Mouse (Mus musculus): ENCODE measurements around the gene Map3k9. TPM values are rescaled to one million over a fixed set of nuclear protein-coding genes. Genes with fewer than 3 reads are reported as not detected.

Map3k9 gene
- total RNA-seq, 4 experiments from 2014 or later = 0.09 to 0.26 (median 0.18) TPM

DNA sequence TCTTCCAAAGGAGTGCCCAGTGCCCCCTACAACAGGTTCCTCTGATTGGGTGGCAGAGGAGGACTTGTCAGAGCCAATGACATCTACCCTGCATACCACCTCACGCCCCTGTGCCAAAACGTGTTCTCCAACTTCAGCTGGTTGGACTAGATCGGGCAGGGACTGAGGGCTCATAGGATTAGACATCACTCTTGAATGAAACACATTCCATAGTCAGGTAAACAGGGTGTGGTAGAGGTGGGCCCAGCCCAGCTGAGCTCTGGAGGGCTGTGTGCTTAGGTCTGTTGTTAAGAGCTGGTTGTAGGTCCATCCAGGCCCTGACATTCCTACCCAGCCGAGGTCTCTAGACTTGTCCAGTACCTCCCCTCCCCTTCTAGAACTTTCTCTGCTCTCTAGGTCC is 68.4 kb downstream of the Map3k9 start:
- no peak for DNase-seq (ENCODE audit: low spot score)

DNA sequence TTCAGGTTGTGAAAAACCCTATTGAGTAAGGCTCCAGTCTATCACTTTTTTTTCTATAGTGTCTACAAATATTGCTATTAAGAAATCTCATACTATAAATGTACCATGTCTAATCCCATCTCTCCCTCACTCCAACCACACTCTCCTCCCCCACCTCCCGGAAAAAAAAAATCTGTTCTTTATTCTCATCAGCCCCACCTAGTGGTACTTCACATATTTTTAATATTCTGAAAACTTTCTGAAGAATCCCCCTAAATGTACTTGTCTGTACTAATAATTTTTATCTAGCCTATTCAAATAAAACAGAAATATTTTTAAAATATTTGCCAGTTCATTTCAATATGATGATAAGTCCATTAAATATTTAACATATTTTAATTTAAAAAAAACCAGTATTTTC is 78.1 kb downstream of the Map3k9 start:
- no peak for DNase-seq (ENCODE audit: low spot score)

DNA sequence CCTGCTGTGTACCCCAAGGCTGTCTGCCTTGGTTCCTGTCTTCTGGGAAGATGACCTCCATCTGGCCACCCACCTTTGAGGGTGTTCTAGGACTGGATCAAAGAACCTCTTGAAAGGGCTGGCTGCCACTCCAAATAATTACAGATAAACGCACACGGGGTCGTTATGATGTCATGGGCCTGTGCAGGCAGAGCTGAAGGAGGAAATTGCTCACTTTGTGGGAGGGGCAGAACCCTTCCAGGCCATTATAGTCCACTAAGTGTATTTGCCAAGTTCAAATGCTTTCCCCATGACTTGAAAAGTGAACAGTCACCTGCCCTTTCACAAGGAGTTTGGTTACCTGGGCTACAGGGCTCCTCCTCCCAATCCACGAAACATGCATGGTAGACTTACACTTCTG is 83.0 kb downstream of the Map3k9 start:
- DNase-seq (ENCODE audit: low spot score) = no peak

DNA sequence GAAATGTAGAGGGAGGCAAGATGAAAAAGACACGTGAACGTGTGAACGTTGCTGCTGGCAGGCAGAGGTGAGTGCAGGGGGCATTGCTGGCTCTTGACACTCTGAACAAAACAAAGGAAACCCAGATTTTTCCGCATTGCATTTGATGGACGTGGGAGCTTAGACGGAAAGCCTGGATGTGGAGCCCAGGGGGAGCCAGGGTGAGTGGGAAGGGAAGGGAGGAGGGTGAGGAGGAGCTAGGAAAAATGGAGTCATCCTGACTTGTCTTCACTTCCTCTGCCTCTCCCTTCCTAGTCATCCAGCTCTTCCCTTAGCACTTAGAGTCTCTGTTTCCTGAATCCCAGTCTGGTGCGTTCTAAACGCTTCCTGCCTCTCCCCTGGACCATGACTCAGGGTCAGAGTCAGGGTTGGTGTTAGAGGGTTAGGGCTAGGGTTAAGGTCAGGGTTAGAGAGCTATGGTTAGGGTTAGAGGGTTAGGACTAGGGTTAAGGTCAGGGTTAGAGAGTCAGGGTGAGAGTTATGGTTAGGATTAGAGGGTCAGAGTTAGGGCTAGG is 89.7 kb downstream of the Map3k9 start:
- DNase-seq (ENCODE audit: low spot score) = peak; percentile 13

DNA sequence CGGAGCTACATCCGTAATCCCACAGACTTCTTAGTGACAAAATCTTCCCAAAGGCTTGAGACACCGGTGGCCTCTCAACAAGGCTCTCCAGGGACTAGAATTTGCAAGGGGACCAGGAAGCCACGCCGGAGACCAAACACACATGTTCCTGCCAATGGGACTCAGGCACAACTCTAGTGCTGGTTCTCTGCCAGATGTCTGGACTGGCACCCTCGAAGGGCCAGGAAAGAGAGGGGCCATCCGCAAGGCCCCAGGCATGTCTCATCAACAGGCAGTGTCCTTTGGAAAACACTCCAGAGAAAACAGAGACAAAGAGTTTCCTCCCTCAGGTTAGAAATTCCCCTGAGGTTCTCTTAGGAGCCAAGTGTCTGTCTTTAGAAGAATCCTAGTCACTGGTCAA is 90.2 kb downstream of the Map3k9 start:
- peak; percentile 5 for DNase-seq (ENCODE audit: low spot score)

DNA sequence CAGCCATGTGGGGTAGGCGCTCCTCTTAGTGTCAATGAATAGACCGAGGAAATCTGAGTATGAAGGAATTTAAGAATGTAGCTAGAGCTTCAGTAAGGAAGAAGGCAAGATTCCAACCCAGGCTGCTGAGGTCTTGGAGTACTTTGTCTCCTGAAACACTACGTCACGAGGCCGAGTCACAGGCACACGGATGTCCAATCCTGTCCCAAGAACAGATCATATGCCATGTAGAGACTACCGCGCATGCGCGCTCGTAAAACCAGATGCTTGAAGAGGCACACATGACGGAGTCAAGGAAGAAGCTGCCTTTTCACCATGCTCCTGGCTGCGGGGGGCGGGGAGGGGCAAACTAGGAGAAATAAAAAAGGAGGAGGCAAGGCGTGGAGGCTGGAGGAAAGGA is 90.9 kb downstream of the Map3k9 start:
- DNase-seq (ENCODE audit: low spot score) = no peak

DNA sequence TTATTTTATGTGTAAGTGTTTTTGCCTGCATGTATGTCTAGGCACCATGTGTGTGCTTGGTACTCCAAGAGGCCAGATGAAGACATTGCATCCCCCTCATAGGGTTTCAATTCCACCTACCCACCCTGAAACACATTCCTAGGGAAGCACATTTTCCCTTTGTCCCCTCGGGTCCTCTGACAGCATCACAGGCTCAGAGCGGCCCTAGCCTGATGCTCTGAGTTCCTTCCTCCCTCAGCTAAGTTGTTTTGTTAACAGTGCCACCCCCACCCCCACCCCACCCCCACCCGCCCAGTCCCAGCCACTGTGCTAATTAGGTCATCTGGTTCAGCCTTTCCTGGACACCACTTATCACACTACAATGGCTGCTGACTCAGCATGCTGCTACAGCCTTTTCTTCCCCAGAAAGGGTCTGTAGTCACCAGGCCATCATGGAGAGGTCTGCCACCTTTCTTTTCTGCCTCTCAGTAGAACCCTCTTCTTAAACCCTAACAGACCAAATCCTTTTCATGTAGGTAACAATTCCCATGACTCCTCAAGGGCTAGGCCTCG is 91.4 kb downstream of the Map3k9 start:
- DNase-seq (ENCODE audit: low spot score) = no peak

DNA sequence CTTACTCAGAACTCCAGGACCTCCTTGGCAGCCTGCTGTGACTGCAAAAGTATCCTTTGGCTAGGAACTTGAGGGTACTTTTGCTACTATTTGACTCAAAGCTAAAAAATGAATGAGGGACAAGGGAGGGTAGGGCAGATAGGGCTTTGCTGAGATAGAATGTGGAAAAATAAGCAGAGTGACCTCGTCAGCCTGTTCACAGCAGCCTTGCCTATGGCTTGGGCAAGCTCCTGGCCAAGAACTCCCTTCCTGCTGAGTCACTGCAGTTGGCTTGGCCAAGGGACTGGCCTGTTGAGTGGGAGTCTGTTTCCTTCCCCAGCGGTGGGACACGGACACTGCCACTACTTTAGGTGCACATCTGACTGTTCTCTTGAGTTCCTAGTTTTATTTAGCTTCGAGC is 92.4 kb downstream of the Map3k9 start:
- peak; percentile 46 for DNase-seq (ENCODE audit: low spot score)

DNA sequence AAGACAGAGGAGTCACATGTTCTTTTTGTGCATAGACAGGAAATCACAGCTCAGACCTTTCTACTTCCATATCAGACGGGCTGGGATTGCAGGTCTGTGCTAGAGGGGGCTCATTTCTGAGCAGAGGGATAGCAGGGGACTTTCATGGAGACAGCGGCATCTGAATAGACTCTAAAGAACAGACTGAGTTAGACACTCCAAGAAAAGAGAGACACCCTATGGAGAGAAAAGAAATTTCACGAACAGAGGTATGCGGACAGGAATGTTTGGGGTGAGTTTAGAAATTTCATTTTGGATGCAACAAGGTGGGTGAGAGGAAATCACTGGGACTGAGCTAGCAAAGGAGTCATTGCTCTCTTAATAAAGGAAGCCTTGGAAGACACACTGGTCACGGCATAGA is 93.1 kb downstream of the Map3k9 start:
- no peak for DNase-seq (ENCODE audit: low spot score)

DNA sequence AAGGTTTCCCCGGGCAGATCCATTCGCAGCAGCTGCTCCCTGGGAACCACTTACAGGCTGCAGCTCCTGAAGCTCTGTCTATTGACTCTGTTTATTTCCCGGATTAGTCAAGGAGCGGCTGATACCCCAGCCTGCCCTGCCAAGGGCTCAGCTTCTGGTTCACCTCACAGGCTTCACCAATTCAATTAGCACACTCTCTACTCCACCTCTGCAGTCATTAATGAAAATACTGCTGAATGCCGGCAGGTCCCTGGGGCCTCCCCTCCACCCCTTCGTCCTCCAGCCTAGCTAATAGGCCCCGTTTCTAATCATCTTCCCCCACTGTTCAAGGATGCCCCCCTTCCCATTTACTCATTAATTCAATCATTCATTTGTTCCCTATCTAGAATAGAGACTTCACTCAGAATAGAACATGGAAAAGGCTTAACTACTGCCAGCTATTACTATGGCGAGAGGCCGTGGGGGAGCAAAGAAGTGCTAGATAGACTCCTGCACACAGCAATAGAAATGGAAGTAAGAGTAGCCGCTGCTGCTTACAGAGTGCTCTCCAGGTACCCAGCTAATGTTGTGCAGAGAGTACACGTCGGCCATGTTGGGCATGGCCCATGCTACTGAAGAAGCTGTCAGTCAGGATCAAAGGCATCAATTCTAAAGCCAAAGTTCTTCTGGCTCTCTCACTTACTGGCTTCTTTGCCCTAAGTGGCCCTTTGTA is 94.4 kb downstream of the Map3k9 start:
- DNase-seq (ENCODE audit: low spot score) = no peak

DNA sequence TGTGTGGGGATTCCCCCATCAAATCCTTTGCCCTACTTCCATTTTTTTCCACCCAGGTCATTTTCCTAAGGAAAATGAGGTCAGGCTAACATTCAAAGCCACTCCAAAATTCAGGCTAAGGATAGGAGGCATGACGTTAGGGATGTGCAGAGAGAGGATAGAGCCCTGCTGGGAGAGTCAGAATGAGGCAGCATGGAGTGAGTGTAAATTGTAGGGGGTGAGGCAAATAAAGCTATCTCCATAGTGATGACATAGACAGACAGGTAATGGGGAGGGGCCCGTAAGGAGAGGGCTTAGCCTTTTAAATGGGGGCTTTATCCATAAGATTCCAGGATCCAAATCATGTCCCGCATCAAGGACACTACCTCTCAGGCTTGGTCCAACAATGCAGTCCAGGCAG is 95.0 kb downstream of the Map3k9 start:
- DNase-seq (ENCODE audit: low spot score) = no peak

DNA sequence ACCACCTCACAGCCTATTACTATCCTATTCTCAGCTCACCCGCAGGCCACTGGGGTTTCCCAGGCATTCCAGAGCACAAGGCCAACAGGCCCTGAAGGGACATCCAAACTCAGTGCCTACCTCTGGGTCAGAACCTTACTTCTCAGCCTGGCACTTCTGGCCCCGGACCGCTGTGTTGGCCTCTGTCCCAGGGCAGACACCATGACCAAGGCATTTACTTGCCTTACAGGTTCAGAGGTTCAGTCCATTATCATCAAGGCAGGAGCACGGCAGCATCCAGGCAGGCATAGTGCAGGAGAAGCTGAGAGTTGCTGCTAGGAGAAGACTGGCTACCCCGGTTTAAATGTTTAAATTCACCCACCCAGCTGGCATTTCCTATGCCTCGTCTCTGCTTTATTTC is 96.9 kb downstream of the Map3k9 start:
- no peak for DNase-seq (ENCODE audit: low spot score)

DNA sequence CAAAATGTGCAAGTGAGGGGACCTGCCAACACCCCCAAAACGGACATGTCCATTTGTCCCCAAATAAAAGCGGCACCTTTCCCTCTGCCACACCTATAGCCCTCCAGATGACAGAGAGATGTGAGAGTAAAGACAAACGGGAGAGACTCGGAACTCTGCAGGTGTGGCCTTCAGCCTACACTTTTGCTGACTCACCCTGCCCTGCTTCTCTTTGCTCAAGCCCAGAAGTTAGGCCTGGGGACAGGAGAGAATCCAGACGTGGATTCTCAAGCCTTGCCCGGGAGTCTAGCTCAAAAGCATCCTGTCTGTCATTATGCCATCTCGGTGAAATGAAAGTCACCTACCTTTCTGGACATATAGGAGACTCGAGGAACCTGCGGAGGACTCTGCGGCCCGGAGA is 97.6 kb downstream of the Map3k9 start:
- no peak for DNase-seq (ENCODE audit: low spot score)

DNA sequence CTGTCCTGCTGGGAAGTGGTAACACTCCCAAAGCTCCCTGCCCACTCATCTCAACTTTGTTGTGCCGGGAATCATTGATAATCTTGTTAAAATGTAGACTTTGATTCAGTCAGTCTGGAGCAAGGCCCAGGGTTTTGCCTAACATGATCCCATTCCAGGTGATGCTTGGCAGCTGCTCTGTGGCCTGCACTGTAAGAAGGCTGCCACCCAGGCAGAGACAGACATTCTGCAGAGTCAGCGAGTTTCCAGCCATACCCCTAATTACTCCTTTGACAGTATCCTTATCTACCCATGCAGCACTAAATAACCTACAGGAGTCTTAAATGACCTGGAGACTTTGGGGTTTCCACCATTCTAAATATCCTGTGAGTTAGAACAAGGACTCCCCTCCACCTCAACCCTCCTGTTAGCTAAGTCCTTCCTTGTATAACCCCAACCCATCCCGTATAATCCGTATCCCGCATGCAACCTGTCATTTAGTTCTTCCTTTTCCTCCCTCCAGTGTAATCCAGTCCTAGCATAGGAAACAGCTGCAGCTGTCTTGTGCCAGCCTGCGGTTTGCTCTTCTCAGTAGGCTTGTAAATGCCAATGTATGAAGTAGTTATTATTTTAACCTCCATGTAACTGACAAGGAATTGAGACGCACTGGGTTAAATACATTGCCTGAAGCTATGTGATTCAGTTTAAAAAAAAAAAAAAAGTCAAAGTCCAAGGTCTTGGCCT is 101.0 kb downstream of the Map3k9 start:
- DNase-seq (ENCODE audit: low spot score) = no peak

DNA sequence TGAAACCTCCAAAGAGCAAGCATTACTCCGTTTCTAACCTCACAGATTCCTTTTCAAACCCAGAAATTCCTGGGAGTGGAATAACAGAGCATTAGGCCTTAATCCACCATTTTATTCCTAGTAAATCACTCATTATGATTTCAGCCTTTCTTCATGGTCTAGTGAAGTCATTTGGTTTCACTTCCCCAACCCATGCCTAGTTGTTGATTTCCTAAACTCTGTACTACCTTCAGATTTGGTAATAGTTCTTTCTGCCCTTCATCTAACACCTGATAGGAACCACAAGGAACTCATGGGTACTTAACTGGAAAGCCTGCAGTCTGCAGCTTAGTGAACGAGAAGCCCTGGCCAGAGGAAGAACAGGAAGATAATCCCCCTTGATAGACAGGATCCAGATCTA is 105.4 kb downstream of the Map3k9 start:
- no peak for DNase-seq (ENCODE audit: low spot score)

Other genes starting within 250 kb of the Map3k9 start
- 10 to 100 TPM; 40.0 to 48.0 (median 46.3) TPM for gene Gm20498, start 248.3 kb downstream of the Map3k9 start, total RNA-seq (2022)
- gene Synj2bp, start 248.3 kb downstream of the Map3k9 start, total RNA-seq (2022) = 10 to 100 TPM; 36.2 to 45.1 (median 40.3) TPM
- under 1 TPM in 1 of 4 experiments, not detected in 3; 0.11 TPM for gene Adam21, start 212.7 kb downstream of the Map3k9 start, total RNA-seq (2022)
- 10 to 100 TPM; 11.8 to 17.6 (median 14.8) TPM for gene Med6, start 186.2 kb downstream of the Map3k9 start, total RNA-seq (2022)
- 1 to 10 TPM; 1.2 to 2.2 (median 1.8) TPM for gene Ttc9, start 149.9 kb downstream of the Map3k9 start, total RNA-seq (2022)
- 10 to 100 TPM; 53.7 to 77.4 (median 69.0) TPM for gene Pcnx, start 78.8 kb upstream of the Map3k9 start, total RNA-seq (2022)